Mouse (Mus musculus): ENCODE data around the gene Inhbc.
"Not testable (repeated sequence)": the region's sequence is repeated elsewhere in the genome, so short reads cannot be mapped to it uniquely, and the experiment has no call there.

Gene Inhbc

GRCm38 (mm10) chr10:127326828-127327227, 43.4 kb downstream of the Inhbc start:
- DNase-seq (ENCODE audit: low read depth, low spot score), result peak; percentile 29

DNA sequence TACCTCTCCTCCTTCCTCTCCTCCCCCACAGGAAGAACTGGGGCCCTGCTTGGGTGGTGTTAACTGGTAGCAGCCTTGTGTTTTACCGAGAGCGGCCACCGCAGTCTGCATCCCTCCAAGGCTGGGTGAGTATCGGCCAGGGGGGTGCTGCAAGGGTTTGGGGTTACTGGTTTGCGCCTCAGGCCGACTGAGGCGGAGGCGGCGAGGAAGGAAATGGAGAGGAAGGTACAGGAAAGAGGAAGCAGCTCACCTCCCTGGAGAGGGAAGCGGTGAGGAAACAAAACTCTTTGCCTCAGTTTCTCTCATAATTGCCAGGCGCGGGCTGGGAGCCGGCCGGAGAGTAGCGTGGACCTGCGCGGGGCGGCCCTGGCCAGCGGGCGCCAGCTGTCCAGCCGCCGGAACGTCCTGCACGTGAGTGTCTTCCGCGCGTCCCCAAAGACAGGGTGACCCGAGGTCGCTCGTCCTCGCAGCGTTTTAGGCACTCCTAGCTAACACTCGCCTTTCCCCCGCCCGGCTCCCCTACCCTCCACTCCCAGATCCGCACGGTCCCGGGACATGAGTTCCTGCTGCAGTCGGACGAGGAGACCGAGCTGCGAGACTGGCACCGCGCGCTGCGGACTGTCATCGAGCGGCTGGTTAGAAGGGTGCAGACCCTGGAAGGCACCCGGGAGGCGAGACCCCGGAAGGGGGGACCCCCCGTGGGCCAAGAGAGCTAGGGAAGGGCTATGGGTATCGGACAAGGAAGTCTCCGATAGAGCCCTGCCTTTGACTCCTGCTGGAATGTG, 44.0 kb downstream of the Inhbc start:
- no peak for DNase-seq (ENCODE audit: low read depth, low spot score)

DNA sequence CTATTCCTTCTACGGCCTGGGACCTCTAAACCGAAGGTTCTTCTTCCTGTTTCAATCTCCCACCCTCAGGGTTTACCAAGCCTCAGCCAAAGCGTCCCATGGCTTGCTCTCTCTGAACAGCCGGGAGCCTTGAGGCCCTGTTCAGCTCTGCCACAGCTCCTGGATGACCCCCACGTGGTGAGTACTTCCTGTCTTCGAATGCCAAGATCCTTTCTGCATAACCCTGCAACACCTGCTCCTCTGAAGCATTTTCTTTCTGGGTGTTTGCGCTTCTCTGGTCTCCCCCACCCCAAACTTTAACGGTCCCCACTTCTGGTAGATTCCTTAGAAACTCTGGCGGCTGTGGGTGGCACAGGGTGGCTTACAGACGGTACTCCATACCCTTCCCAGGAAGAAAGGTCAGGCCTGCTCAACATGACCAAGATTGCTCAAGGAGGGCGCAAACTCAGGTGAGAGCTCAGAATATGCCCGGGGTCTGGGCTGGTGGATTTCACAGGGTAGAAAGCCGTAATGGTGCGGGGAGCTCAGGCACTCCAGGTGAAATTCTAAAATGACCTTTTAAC, 44.7 kb downstream of the Inhbc start:
- DNase-seq (ENCODE audit: low read depth, low spot score), result no peak

- no peak for DNase-seq (ENCODE audit: low read depth, low spot score)
Measured at GRCm38 (mm10) chr10:127324495-127324894, 45.7 kb downstream of the Inhbc start.

- no peak for DNase-seq (ENCODE audit: low read depth, low spot score)
Measured at GRCm38 (mm10) chr10:127323131-127323855, 46.9 kb downstream of the Inhbc start.

DNA sequence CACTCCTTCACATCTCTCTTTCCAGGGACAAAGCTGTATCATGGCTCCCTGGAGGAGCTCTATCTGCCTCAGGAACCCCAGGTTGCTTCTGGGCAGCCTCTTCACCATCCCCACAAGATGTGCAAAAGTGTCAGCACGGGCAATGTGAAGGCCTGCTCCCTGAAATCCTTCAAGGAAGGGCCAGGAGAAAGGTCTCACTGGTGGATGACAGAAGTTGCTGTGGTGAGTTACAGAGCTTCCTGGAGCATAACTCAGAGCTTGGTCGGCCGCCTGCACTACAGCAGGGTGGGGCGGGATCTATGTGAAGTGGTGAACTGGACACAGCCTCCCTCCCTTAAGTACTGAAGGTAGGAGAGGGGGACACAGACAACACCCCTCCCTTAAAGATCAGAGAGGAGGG, 47.6 kb downstream of the Inhbc start:
- DNase-seq (ENCODE audit: low read depth, low spot score), result no peak

DNA sequence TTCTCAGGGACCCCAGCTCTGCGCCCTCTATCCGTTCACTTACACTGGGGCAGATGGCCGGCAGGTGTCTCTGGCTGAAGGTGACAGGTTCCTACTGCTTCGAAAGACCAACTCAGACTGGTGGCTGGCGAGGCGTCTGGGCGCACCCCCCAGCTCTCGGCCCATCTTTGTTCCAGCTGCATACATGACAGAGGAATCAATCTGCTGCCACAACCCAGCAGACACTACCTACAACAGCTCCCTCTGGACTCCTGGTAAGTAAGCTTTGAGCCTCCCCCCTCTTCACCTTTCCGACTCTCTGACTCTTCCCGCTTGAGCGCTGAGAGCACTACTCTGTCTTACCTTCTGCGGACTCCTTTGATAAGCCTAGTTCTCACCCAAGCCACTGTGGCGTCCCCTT, 48.1 kb downstream of the Inhbc start:
- DNase-seq (ENCODE audit: low read depth, low spot score), result no peak

DNA sequence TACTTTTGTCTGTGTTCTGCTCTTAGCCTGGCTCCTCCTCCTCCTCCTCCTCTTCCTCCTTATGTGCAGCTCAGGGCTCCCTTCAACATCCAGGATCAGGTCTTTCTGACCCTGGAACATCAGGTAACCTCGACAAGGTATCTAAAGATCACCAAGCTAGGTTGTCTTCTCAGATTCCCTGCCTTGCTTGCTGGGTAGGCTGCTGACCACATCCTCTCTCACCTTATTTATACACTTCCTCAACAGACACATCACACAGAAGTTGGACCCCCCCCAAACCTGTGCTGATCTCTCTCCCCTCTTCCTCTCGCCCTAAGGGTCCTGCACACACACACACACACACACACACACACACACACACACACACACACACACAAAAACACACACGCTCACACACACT, 48.6 kb downstream of the Inhbc start, which contains the start of gene Arhgap9:
Arhgap9 (plus strand) TSS at position 344 of the 400 bp plus-strand sequence.
- no peak for DNase-seq (ENCODE audit: low read depth, low spot score)

GRCm38 (mm10) chr10:127319969-127320368, 50.3 kb downstream of the Inhbc start:
- DNase-seq (ENCODE audit: low read depth, low spot score), result no peak

- DNase-seq (ENCODE audit: low read depth, low spot score), result no peak
Measured at GRCm38 (mm10) chr10:127318009-127318408, 52.2 kb downstream of the Inhbc start.

- no peak for DNase-seq (ENCODE audit: low read depth, low spot score)
Measured at GRCm38 (mm10) chr10:127317277-127317676, 53.0 kb downstream of the Inhbc start.

DNA sequence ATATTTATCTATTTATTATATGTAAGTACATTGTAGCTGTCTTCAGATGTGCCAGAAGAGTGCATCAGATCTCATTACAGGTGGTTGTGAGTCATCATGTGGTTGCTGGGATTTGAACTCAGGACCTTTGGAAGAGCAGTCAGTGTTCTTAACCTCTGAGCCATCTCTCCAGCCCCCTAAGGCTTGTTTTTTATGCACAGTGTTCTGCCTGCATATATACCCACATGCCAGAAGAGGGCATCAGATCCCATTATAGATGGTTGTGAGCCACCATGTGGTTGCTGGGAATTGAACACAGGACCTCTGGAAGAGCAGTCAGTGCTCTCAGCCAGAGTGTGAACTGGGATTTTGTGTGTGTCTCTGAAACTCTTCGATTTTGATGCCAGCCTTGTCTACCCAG, 55.3 kb downstream of the Inhbc start:
- not testable (repeated sequence) for DNase-seq (ENCODE audit: low read depth, low spot score)

DNA sequence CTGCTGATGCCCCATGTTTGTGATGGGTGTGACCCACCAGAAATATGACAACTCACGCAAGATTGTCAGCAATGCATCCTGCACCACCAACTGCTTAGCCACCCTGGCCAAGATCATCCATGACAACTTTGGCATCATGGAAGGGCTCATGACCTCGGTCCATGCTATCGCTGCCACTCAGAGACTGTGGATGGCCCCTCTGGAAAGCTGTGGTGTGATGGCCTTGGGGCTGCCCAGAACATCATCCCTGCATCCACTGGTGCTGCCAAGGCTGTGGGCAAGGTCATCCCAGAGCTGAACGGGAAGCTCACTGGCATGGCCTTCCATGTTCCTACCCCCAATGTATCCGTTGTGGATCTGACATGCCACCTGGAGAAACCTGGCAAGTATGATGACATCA, 56.7 kb downstream of the Inhbc start:
- DNase-seq (ENCODE audit: low read depth, low spot score), result not testable (repeated sequence)

DNA sequence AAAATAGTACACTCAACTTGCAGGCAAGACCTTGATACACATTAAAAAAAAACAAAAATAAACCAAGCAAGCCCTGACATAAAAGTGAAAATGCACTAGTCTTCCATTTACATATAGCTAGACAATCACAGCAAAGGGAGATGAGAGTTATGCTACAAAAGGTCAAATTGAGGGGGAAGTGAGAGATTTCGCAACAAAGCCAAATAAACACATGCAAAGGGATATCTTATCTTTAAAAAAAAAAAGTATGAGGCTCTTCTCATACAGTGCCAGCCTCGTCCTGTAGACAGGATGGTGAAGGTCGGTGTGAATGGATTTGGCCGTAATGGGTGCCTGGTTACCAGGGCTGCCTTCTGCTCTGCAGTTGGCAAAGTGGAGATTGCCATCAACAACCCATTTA, 57.4 kb downstream of the Inhbc start:
- DNase-seq (ENCODE audit: low read depth, low spot score), result no peak

DNA sequence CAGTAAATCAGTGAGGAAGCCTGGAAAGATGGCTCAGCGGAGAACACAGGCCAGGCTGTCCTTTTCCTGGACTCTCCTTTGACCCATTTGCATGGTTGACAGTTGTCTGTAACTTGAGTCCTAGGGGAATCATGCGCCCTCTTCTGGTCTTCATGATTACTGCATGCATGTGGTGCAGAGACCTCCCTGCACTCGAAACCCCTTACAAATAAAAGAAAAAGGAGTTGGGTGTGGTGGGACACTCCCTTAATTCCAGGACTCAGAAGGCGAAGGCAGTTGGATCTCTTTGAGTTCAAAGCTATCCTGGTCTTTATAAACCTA, 57.9 kb downstream of the Inhbc start:
- DNase-seq (ENCODE audit: low read depth, low spot score), result peak; percentile 88

GRCm38 (mm10) chr10:127311476-127312355, 58.5 kb downstream of the Inhbc start, which contains the start of gene Mars:
TSS of gene Mars (minus strand) at chr10:127311786.
- DNase-seq (ENCODE audit: low read depth, low spot score), result peak; percentile 96

DNA sequence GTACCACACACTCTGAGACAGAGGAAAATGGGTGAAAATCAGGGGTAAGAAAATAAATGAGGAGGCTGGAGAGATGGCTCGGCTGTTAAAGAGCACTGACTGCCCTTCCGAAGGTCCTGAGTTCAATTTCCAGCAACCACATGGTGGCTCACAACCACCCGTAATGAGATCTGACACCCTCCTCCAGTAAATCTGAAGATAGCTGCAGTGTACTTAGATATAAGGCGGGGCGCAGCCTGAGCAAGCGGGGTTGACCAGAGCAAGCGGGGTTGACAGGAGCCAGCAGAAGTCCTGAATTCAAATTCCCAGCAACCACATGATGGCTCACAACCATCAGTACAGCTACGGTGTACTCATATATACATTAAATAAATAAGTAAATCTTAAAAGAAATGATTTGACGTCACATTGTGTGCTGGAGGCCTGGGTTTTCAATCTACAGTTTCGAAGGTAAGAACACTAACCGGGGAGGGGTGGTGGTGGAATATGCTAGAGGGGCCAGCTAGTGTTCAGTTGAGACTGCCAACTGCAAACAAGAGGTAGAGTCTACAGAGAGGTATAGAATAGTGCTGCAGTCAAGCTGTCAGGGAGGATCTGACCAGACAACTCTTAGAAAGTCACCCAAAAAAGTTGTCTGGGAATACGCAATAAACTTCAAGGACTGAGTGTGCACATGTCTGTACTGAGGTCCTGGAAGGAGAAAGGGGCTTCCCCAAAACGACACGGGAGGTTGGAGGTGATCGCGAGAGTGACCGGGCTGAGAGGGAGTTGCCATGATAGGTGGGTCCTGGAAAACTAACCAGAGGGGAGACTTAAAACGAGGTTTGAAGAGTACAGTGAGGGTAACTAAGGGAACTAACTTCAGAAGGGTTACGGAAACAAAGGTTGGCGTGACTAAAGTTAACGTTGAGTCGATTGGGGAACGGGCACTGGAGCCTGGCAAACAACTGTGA, 59.4 kb downstream of the Inhbc start:
- no peak for DNase-seq (ENCODE audit: low read depth, low spot score)

- not testable (repeated sequence) for DNase-seq (ENCODE audit: low read depth, low spot score)
Measured at GRCm38 (mm10) chr10:127309167-127309566, 61.1 kb downstream of the Inhbc start.
